Mouse (Mus musculus) embryonic facial prominence, embryonic 10.5 days (tissue): ENCODE measurements around the gene Tbc1d23. TPM values are rescaled to one million over a fixed set of nuclear protein-coding genes. Genes with fewer than 3 reads are reported as not detected.

Experiments used
- polyA plus RNA-seq: library from polyadenylated mRNA; unstranded; fragments of >200 nt; fragmentation: Nextera tagmentation; extraction: Ambion mirVana; gene quantifications from 2 replicates; pipeline ENCODE4 v1.2.1, GENCODE M21; 2016

Gene Tbc1d23
- polyA plus RNA-seq, 1 experiment from 2014 or later = 20.7 TPM

Other genes starting within 250 kb of the Tbc1d23 start
- gene Tmem45a2, start 160.1 kb downstream of the Tbc1d23 start, polyA plus RNA-seq = not detected in 2 replicates
- 50.0 and 50.3 TPM in 2 replicates for gene Tomm70a, start 109.8 kb downstream of the Tbc1d23 start, polyA plus RNA-seq
- gene Nit2, start 64.2 kb downstream of the Tbc1d23 start, polyA plus RNA-seq = 62.2 and 68.1 TPM in 2 replicates
- 0.06 TPM in 1 of 2 replicates, not detected in the other for gene Tmem30c, start 61.4 kb upstream of the Tbc1d23 start, polyA plus RNA-seq
- 11.5 and 12.7 TPM in 2 replicates for gene Filip1l, start 121.6 kb upstream of the Tbc1d23 start, polyA plus RNA-seq